Mouse (Mus musculus): ENCODE data around the gene Tspan7. TPM values are rescaled to one million over a fixed set of nuclear protein-coding genes. Genes with fewer than 3 reads are reported as not detected.

The Tspan7 gene
- total RNA-seq, 2 experiments from 2014 or later, result 0.07 TPM; not detected in 1

DNA sequence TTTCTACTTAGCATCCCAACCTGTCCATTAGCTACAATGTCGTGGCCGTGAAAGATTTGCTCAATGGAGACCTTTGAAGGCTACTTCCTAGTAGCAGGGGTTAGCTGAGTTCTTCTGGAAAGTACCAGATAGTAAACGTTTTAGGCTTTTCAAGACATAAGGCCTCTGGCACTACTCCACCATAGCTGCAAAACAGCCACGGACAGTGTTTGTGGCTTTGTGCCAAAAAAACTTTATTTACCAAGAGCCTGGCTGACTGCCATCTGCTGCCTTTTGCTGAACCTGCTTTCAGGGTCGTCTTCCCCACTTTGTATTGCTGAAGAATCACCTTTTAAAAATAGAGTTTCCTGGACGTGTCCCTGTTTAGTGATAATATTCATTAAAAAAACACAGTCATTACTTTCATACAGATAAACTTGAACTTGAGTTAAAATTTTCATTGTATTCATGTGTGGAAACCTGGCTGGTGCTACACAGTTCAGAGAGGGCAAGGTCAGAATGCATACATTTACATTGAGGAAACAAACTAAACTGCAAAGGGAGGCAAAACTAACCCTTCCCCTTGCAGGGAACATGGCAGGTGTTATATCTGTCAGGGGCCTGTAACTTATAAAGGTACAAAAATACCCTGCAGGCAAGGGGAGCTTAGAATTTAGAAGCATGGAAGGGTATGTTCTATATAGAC is 54.7 kb downstream of the Tspan7 start:
- ATAC-seq (replicated peaks; ENCODE audit: poor library complexity), result no peak

DNA sequence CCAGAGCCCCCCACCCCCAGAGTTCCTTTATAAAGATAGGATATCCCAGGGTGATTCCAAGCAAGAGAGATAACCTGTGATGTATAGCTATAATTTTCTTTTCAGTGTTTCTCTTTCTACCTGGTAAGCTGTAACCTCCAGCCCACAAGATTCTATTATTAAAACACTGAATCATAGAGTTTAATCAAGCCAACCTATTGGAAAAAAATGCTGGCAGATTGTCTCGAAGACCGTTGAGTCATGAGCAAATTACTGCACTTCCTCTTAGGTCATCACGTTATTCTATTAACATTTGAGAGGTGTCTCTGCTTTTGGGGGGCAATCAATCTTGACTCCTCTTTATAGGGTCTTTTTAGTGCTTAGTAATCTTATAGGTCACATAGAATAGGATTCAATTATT is 61.9 kb downstream of the Tspan7 start:
- no peak for ATAC-seq (replicated peaks; ENCODE audit: poor library complexity)

GRCm38 (mm10) chrX:10549708-10550107 is 64.8 kb downstream of the Tspan7 start:
- ATAC-seq (replicated peaks; ENCODE audit: poor library complexity), result no peak

GRCm38 (mm10) chrX:10556899-10557298 is 71.9 kb downstream of the Tspan7 start:
- ATAC-seq (replicated peaks; ENCODE audit: poor library complexity), result no peak

- no peak for ATAC-seq (replicated peaks; ENCODE audit: poor library complexity)
Observed at GRCm38 (mm10) chrX:10557596-10557995, 72.6 kb downstream of the Tspan7 start.

DNA sequence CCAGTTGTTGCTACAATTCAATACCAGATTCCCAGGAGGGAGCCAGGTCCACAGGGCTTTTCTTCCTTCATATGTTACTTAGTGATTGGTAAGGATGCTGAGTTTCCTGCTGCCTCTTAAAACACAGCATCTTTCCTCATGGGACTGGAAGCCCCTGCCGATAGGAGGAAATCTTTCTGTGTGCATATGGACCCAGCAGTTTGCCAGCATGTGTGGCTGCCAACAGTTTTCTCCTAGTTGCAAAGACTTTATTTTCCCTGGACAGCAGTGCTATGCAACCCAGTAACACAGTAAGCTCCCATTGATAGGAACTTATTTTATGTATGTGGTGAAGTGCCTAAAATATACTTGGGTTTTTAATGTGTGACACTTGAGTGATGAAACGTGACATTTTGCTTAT is 73.7 kb downstream of the Tspan7 start:
- ATAC-seq (replicated peaks; ENCODE audit: poor library complexity), result no peak

DNA sequence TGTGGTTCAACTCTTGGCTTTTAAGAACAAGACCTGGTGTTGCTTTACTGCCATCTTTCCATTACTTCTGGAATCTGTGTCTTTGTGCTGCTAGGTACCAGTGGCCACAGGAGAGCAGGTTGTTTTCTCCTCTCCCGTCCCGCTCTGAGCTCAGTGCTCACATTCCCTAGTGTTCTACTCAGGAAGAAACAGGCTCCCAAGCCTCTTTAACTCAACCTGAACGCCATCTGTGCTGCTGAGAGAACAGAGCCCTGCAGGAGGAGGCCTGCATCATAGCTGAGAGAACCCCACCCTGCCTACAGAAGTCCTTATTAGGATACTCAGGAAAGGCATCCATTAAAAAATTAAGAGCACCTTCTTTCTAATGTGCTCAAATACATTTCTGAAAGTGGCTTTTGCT is 80.9 kb downstream of the Tspan7 start:
- ATAC-seq (replicated peaks; ENCODE audit: poor library complexity), result no peak

GRCm38 (mm10) chrX:10574523-10574922 is 89.6 kb downstream of the Tspan7 start:
- ATAC-seq (replicated peaks; ENCODE audit: poor library complexity), result no peak

DNA sequence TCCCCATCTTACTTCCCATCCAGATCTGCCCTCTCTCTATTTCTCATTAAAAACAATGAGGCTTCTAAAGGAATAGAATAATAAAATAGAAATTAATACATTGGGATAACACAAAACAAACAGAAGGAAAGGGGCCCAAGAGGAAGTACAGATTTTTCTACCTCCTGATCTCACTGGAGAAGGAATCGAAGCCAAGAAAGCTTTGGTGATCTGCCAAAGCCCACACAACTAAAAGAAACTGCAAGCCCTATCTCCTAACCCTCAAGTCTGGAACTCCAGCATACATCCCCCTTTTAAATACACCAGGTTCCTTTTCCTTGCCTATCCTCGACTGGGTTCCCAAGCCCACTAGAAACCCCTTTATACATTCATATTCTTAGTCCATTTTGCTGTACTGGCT is 90.4 kb downstream of the Tspan7 start:
- no peak for ATAC-seq (replicated peaks; ENCODE audit: poor library complexity)

DNA sequence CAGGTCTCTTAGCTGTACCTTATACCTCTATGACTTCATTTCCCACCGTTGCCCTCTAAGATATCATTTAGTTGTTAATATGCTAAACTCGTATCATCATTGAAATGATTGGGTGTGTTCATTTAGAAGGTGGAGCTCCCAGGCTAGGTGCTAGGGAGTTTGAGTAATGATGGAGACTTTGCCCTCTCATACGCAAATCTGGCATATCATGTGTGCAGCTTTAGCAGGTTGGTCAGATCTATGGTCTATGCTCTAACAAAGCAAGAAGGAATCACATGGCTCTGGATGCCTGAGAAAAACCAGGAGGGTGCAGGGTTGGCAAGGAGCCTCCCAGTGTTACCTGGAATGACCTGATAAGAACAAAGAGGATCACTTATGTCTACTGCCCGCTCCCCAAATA is 91.4 kb downstream of the Tspan7 start:
- no peak for ATAC-seq (replicated peaks; ENCODE audit: poor library complexity)

- ATAC-seq (replicated peaks; ENCODE audit: poor library complexity), result no peak
Observed at GRCm38 (mm10) chrX:10577356-10577755, 92.4 kb downstream of the Tspan7 start.

GRCm38 (mm10) chrX:10582731-10583130 is 97.8 kb downstream of the Tspan7 start:
- peak; percentile 55; the same call in 1 of the 2 replicates for ATAC-seq (replicated peaks; ENCODE audit: poor library complexity)

DNA sequence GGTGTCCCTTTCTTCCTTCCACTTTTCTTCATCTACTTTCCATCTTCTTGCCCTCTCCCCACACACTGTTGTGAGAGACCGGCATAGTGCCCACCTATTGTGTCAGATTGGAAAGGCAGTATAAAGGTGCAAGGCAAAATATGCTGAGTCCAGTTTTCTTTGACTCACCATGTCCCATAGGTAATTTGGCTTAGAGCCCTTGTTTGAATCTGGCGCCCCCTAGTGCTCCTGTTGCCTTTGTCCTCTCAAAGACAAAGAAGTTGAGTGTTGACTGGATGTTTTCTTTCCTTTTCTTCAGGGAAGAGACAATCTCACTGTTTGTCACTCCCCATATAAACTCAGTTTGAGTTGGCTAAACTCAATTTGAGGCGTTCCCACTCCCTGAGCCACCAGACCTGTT is 107.3 kb downstream of the Tspan7 start:
- ATAC-seq (replicated peaks; ENCODE audit: poor library complexity), result no peak

DNA sequence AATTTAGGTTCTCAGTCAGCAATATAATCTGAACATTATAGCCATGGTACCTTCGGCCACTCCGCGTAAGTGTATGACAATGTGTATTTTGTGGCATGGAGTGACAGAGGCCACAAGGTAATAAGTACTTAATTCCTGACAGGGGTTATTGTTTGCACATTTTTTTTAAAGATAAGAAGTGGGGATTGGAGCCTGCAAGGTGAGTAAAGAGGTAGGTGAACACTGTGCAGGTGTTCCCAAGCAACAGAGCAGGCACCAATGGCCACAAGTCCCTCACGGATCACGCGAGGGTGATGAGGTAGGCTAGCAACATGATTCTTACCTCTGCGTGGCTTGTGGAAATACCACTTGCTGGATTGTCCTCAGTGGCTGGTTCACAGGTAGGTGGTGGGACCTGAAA is 108.6 kb downstream of the Tspan7 start:
- ATAC-seq (replicated peaks; ENCODE audit: poor library complexity), result no peak

DNA sequence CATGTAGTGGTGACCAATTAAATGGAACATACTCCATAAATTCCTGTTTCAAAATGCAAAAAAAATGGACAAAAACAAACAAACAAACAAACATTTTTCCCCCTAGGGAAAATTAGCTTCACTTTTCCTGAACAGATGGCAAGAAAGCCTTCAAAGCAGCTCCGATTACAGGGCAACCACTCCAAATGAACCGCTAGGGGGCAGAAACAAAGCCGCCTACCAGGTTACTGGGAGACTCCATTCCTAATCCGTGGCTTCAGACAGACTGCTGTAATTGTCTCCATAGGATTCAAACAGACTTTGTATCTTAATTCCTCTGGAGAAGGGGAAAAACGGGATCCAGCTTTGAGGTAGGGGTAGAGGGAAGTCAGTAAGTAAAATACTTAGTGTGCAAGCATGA is 132.2 kb downstream of the Tspan7 start:
- ATAC-seq (replicated peaks; ENCODE audit: poor library complexity), result no peak

DNA sequence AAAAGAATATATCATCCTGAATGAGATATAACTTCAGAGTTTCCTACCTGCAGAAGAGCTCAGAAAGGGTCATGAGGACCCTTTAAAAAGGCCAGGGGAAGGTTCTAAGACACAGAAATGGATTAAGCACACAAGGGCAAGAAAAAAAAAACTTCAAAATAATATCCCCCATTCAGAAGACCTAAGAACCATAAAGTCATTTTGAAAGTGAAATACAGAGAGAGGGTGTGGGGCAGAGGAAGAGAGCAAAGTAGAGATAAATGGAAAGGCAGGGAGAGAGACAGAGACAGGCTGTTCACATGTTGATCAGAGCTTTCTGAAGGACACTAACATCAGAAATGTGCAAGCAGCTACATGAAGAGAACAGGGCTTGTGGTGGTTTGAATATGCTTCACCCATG is 156.1 kb downstream of the Tspan7 start:
- no peak for ATAC-seq (replicated peaks; ENCODE audit: poor library complexity)

Other genes with a start within 250 kb of the Tspan7 start
- not detected in 2 replicates for gene Otc, start 232.9 kb upstream of the Tspan7 start, total RNA-seq (2015)
- gene Otc, start 232.9 kb upstream of the Tspan7 start, total RNA-seq (2017), result not detected in 2 replicates
- 21.4 and 21.9 TPM in 2 replicates for gene Mid1ip1, start 229.9 kb downstream of the Tspan7 start, total RNA-seq (2015)
- gene Mid1ip1, start 229.9 kb downstream of the Tspan7 start, total RNA-seq (2017), result 62.6 and 71.8 TPM in 2 replicates

Data from megakaryocyte progenitor cell, adult 5-6 weeks (primary cell).